Mouse (Mus musculus) testis, adult 2 months (tissue): ENCODE data around the gene Tob1. TPM values are rescaled to one million over a fixed set of nuclear protein-coding genes. Genes with fewer than 3 reads are reported as not detected.

ENCODE experiments used
- H3K27ac ChIP-seq: fragments of 200-500 bp; 2 replicates; pipeline ENCODE4 v1.5.1; 2012; ENCODE audit warnings: low read depth, low read length; ENCODE audit not compliant: control insufficient read depth, insufficient read depth
- H3K27me3 ChIP-seq: fragments of 200-500 bp; 2 replicates; pipeline ENCODE4 v1.6.1; 2012; ENCODE audit warnings: mild to moderate bottlenecking, low read length, moderate library complexity; ENCODE audit not compliant: control insufficient read depth, insufficient read depth
- H3K36me3 ChIP-seq: fragments of 200-500 bp; 2 replicates; pipeline ENCODE4 v1.6.1; 2012; ENCODE audit warnings: mild to moderate bottlenecking, low read length; ENCODE audit not compliant: control insufficient read depth, insufficient read depth
- H3K4me1 ChIP-seq: fragments of 200-500 bp; 2 replicates; pipeline ENCODE4 v1.6.1; 2012; ENCODE audit warnings: low read length; ENCODE audit not compliant: control insufficient read depth, insufficient read depth
- H3K4me3 ChIP-seq: fragments of 200-500 bp; 2 replicates; pipeline ENCODE4 v1.5.1; 2012; ENCODE audit warnings: low read depth, mild to moderate bottlenecking, low read length, moderate library complexity, mixed read lengths; ENCODE audit not compliant: control insufficient read depth
- CTCF ChIP-seq: fragments of 200-500 bp; IDR thresholded peaks from 2 replicates; pipeline ENCODE4 v1.5.1; 2012; ENCODE audit warnings: low read depth, mild to moderate bottlenecking, inconsistent platforms, low read length, moderate library complexity; ENCODE audit not compliant: control insufficient read depth, insufficient read depth, insufficient replicate concordance
- POLR2A ChIP-seq: fragments of 200-500 bp; IDR thresholded peaks from 2 replicates; pipeline ENCODE4 v1.6.1; 2012; ENCODE audit warnings: low read depth, mild to moderate bottlenecking, inconsistent platforms, low read length, moderate library complexity; ENCODE audit not compliant: control insufficient read depth
- polyA plus RNA-seq: library from polyadenylated mRNA; depleted of rRNA; stranded (reverse); fragments of >200 nt; gene quantifications from 2 replicates; pipeline ENCODE4 v1.2.3, GENCODE M21; 2012

Tob1 gene
- polyA plus RNA-seq, 1 experiment, result 40.5 TPM

GRCm38 (mm10) chr11:94231821-94232552 lies 20.7 kb downstream of the Tob1 start:
- Histone ChIP-seq H3K27ac (no peak overlapping the region), H3K27me3 (no peaks in the 10 kb centered on the region), H3K4me3 (no peak overlapping the region), H3K36me3 (no peaks in the 10 kb centered on the region), H3K4me1 (no peaks in the 10 kb centered on the region)
- no peak for TF ChIP-seq POLR2A
- TF ChIP-seq CTCF, result no peak

- TF ChIP-seq CTCF (no peak), POLR2A (no peak)
- no peak overlapping the region for H3K4me3 ChIP-seq
- H3K27ac ChIP-seq, result no peak overlapping the region
These were observed 22.2 kb downstream of the Tob1 start for GRCm38 (mm10) chr11:94233405-94233804.

GRCm38 (mm10) chr11:94234380-94234779 lies 23.1 kb downstream of the Tob1 start:
- no peak overlapping the region for H3K4me3 ChIP-seq
- H3K27me3 ChIP-seq, result no peaks in the 10 kb centered on the region
- no peak overlapping the region for H3K27ac ChIP-seq
- H3K4me1 ChIP-seq, result no peaks in the 10 kb centered on the region
- TF ChIP-seq POLR2A, result no peak
- H3K36me3 ChIP-seq, result no peaks in the 10 kb centered on the region

More at GRCm38 (mm10) chr11:94233405-94233804, 22.2 kb downstream of the Tob1 start:
- Histone ChIP-seq H3K4me1 (no peaks in the 10 kb centered on the region), H3K27me3 (no peaks in the 10 kb centered on the region), H3K36me3 (no peaks in the 10 kb centered on the region)

- no peak for TF ChIP-seq CTCF
- TF ChIP-seq POLR2A, result no peak
- H3K4me1 ChIP-seq, result no peaks in the 10 kb centered on the region
- H3K27ac ChIP-seq, result no peak overlapping the region
- no peaks in the 10 kb centered on the region for H3K36me3 ChIP-seq
- no peak overlapping the region for H3K4me3 ChIP-seq
- no peaks in the 10 kb centered on the region for H3K27me3 ChIP-seq
These were observed 23.6 kb downstream of the Tob1 start for GRCm38 (mm10) chr11:94234857-94235256.

DNA sequence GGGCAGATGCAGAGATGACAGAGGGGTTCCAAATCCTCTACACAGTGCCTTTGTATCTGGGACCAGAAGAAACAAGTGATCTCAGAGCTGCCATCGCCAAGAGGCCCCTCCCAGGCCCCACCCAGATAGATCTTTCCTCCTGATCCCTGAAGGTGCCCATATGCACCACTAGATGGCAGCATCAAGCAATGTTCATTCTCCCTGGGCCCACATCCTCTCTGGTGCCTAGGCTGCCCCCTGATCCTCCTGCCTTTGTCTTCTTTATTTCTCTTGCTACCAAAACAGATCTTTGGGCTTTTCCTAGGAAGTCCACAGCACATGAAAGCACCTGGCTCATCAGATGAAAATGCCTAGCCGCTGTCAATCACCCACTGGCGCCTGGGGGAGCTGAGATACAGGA lies 24.8 kb downstream of the Tob1 start:
- Histone ChIP-seq H3K4me1 (no peaks in the 10 kb centered on the region), H3K36me3 (no peaks in the 10 kb centered on the region), H3K27me3 (no peaks in the 10 kb centered on the region), H3K27ac (no peak overlapping the region), H3K4me3 (no peak overlapping the region)
- TF ChIP-seq CTCF, result peak; percentile 76; the same call in 1 of the 2 replicates
- TF ChIP-seq POLR2A, result no peak

DNA sequence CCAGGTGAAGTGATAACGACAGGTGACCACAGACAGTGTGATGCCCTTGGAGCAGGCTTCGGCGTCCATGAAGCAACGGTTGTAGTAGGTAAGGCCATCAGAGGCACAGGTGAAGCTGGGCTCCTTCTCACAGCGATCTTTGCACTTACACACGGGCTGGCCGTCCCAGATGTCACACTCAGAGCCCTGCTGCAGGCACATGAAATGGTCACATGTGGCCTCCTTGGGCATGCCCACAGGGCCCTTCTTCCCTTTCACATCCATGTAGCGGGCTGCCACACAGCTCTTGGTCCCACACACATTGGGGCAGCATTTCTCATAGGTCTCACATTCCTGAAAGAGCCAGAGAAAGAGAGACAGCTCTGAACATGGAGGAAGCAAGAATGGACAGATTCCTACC lies 27.5 kb downstream of the Tob1 start:
- TF ChIP-seq POLR2A (no peak), CTCF (no peak)
- no peak overlapping the region for H3K27ac ChIP-seq
- no peak overlapping the region for H3K4me3 ChIP-seq
- H3K27me3 ChIP-seq, result no peaks in the 10 kb centered on the region
- H3K4me1 ChIP-seq, result peaks cover 14% of the 10 kb centered on the region
- H3K36me3 ChIP-seq, result no peaks in the 10 kb centered on the region

GRCm38 (mm10) chr11:94239706-94240105 lies 28.5 kb downstream of the Tob1 start:
- H3K27ac ChIP-seq, result no peak overlapping the region
- TF ChIP-seq CTCF, result no peak
- no peak for TF ChIP-seq POLR2A
- no peaks in the 10 kb centered on the region for H3K36me3 ChIP-seq
- H3K4me1 ChIP-seq, result peaks cover 15% of the 10 kb centered on the region
- no peak overlapping the region for H3K4me3 ChIP-seq
- no peaks in the 10 kb centered on the region for H3K27me3 ChIP-seq

- TF ChIP-seq CTCF, result no peak
- no peak for TF ChIP-seq POLR2A
- H3K4me3 ChIP-seq, result peak overlapping the region; percentile 1; the same call in 1 of the 2 replicates
- H3K36me3 ChIP-seq, result no peaks in the 10 kb centered on the region
- peak overlapping the region; percentile 3; the same call in 1 of the 2 replicates for H3K27ac ChIP-seq
- H3K27me3 ChIP-seq, result no peaks in the 10 kb centered on the region
- H3K4me1 ChIP-seq, result peaks cover 15% of the 10 kb centered on the region
These were observed 31.6 kb downstream of the Tob1 start for GRCm38 (mm10) chr11:94242760-94243421.
